Mouse (Mus musculus): Measurements from ENCODE around the gene 2410004B18Rik.

GRCm38 (mm10) chr3:145974986-145975385 lies 37.2 kb downstream of the 2410004B18Rik start:
- no peak for TF ChIP-seq CTCF (IDR thresholded peaks at IDR 0.05; ENCODE audit: insufficient read depth, low read length)
- no peak for TF ChIP-seq POLR2A (IDR thresholded peaks at IDR 0.05; ENCODE audit: borderline replicate concordance, extremely low read depth, low read depth, low read length)

Measured in lung, adult 2 months (tissue).